Mouse (Mus musculus) MEL (cell line): ENCODE measurements around the gene Gimap9.

ENCODE experiments used
- BHLHE40 ChIP-seq: IDR thresholded peaks from 2 replicates; pipeline ENCODE4 v1.6.1; 2012; ENCODE audit warnings: low read depth, mild to moderate bottlenecking, inconsistent platforms, low read length, improper control_type of control experiment, borderline replicate concordance
- CTCF ChIP-seq, 3 experiments: IDR thresholded peaks in 2 of 3; conservative IDR thresholded peaks in 1 of 3; 2 replicates each; pipeline ENCODE4 v1.5.1; 2011 to 2012; ENCODE audit warnings: low read length in 3 of 3, low read depth in 2 of 3, mild to moderate bottlenecking in 2 of 3, improper control_type of control experiment in 1 of 3, inconsistent platforms in 1 of 3, mixed read lengths in 1 of 3, moderate library complexity in 1 of 3; ENCODE audit not compliant: control insufficient read depth in 1 of 3, insufficient read depth in 1 of 3, poor library complexity in 1 of 3, severe bottlenecking in 1 of 3
- NELFE ChIP-seq: IDR thresholded peaks from 2 replicates; pipeline ENCODE4 v1.6.1; 2011; ENCODE audit warnings: low read depth, low read length, improper control_type of control experiment
- SMC3 ChIP-seq: IDR thresholded peaks from 2 replicates; pipeline ENCODE4 v1.6.1; 2011; ENCODE audit warnings: low read depth, low read length, improper control_type of control experiment
- TCF12 ChIP-seq: IDR thresholded peaks from 2 replicates; pipeline ENCODE4 v1.6.1; 2014; ENCODE audit warnings: low read depth, mild to moderate bottlenecking, inconsistent platforms, low read length, improper control_type of control experiment, moderate library complexity

GRCm38 (mm10) chr6:48646309-48646690, 29.6 kb upstream of the Gimap9 start:
- TF ChIP-seq CTCF (IDR thresholded peaks at IDR 0.05 in 2 of 3, conservative IDR thresholded peaks at IDR 0.05 in 1 of 3; ENCODE audit: control insufficient read depth in 1 of 3, insufficient read depth in 1 of 3, low read depth in 2 of 3, low read length in 3 of 3, poor library complexity in 1 of 3, severe bottlenecking in 1 of 3) (no peak), BHLHE40 (no peak), NELFE (no peak), SMC3 (no peak), TCF12 (no peak)
